Mouse (Mus musculus) A20 (cell line): Measurements from ENCODE around the gene Lrg1.

Experiments used
- DNase-seq: peaks from one replicate; pipeline ENCODE4 v3.0.0-alpha.2; 2011; ENCODE audit warnings: low read depth, low spot score

Lrg1 gene

GRCm38 (mm10) chr17:56136558-56136957 lies 14.8 kb upstream of the Lrg1 start:
- no peak for DNase-seq

DNA sequence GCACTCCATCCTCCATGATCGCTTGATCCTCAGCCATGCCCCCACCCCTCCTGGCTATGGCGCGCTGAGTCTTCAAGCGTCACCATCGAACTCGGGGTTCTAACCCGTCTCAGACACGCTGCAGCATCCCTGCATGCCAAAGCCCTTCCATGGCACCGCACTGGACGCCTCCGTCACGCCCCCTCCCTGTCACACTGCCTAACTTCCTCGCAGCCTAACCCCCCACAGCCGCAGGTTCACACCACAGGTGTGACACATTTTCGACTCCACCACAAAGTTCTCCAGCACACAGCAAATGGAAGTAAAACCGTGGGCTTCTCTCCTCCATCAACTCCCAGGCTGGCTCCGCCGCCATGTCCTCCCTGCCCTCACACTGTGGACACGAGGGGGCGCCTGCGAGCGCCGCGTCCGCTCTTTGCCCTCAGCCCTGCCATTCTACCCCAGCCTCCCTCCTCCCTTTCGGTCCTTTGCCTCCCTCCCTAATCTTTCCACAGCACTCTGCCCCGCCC lies 12.7 kb upstream of the Lrg1 start:
- DNase-seq = peak; percentile 80

GRCm38 (mm10) chr17:56133457-56134363 lies 11.9 kb upstream of the Lrg1 start:
- no peak for DNase-seq

DNA sequence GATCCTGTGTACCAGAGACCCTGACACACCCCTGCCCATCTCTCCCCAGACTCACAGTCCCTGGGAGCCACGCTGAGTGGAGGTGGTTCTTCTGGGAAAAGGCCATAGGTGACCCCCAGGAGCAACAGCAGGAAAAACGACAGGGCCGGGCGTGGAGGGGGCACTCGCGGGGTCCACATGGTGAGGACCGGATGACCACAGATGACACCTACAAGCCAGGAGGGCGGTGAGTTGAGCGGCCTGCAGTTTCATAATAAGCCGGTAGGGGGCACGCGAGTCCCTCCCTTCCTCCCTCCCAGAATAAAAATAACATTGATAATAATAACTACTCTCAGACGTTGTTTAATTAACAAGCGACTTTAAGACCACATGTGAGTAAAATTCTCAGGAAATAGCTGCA lies 10.9 kb upstream of the Lrg1 start:
- peak; percentile 77 for DNase-seq

GRCm38 (mm10) chr17:56131814-56132213 lies 10.0 kb upstream of the Lrg1 start:
- peak; percentile 78 for DNase-seq

- no peak for DNase-seq
Measured at GRCm38 (mm10) chr17:56131136-56131535, 9.3 kb upstream of the Lrg1 start.

DNA sequence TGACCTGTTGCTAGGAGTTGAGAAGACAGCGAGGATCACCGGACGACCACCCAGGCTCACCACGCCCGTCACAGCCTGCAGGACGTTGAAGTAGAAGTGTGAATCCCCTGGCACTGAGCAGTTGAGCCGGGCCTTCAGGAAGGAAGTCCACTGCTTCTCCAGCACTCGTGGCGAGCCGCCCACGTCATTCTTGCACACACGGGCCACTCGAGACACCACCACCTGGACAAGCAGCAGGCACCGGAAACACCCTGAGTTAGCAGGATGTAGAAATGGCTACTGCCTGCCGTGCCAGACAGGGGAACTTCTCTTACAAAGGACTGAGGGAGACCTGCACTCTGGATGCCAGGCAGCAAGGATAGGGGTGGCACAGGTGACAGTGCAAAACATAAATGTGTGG lies 6.4 kb upstream of the Lrg1 start:
- DNase-seq = no peak

DNA sequence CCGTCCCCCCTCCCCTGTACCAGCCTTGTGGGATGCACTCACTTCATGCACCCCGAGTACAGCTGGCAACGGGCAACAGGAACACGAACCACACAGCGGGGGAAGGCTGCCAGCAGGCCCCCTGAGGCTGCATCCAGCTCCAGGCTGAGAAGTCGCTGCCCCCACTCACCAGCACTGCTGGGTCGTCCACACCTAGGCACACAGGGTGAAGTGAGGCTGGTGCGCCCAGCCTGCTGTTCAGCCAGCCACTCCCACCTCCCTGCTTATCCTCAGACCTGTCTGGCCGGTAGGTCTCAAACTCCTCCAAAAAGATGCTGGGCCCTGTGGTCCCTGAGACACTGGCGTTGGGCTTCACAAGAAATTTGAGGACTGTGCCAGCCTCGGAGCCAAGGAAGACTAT lies 4.4 kb upstream of the Lrg1 start:
- no peak for DNase-seq

DNA sequence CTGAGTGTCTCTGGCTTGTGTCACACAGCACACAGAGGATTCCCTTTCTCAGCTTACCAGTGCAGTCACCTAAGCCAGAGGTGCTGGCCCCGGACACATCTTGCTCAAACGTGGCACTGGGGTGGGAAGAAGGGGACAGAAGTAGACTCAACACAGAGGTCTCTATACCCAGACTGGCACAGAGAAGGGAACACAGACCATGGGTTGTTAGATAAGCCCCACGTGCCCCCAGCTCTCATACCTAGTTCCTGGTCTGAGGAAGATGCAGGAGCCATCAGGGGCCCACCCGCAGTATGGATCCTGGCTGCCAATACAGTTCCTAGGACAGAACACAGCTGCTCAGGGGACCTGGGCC lies 3.5 kb upstream of the Lrg1 start:
- DNase-seq = no peak

DNA sequence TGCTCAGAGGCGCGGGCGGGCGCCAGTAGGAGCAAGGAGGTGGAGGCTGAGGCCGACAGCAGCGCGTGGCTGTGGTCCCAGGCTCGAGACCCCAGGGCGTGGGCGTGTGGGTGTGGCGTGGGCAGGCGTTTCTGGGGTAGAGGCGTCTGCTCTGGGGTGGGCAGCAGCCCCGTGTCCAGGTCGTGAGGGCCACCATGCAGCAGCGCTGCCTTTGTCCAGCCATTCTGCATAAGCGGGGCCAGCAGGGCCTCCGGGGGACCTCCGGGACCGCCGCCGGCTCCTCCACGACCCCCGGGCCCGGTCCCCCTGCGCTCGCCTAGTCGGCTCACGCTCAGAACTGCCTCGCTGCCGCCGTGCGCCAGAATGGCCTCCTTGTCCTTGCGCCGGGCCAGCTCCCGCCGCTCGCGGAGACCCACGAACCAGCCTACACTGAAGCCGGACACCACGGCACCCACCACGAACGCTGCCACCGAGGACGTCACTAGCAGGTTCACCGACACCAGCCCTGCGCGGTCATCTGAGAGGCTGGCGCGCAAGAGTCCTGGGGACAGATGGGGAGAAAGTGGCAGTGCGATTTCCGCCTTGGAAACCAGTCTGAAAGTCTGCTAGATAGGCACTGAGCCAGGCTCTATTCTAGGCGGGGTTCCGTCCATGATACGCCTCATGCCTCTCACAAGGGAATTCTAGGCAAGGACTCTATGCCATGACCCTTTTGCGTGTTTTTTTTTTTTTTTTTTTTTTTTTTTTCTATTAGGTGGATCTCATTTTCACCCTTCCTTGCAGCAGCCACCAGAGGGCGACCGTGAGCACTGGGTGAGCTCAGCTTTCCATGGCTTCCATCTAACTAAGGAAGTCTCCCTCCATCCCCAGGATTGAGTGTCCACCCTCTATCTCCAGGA lies 2.8 kb upstream of the Lrg1 start:
- DNase-seq = peak; percentile 49

DNA sequence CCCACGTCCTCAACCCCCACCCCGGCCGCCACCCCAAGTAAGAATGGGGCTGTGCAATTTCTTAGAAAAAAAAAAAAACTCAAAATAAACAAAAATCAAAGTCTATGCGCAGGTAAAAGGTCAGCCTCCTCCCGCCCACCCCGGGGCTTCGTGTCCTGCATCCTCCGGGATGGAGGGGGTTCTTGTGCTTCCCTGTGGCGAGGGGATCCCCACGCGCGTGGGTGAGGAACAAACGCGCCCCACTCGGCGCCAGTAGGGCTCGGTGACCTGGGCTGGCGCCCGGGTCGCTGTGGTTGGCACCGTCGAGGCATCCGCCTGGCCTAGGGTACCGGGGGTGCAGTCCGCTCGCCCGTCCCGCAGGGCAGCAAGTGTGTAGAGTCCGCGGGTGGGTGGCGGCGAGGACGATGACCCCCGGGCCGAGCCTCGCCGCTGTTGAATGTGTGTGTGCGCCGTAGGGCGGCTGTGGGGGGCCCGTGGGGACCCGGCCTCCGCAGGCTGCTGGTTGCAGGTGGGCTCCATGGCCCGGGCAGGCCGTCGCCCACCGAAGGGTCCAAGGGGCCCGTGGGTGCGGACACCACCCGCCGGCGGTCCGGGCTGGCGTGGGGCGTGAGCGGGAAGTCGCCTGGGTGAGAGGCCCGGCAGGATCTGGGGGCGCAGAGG lies 2.0 kb upstream of the Lrg1 start:
- DNase-seq = no peak

GRCm38 (mm10) chr17:56123161-56123560 lies 1.4 kb upstream of the Lrg1 start:
- DNase-seq = no peak

DNA sequence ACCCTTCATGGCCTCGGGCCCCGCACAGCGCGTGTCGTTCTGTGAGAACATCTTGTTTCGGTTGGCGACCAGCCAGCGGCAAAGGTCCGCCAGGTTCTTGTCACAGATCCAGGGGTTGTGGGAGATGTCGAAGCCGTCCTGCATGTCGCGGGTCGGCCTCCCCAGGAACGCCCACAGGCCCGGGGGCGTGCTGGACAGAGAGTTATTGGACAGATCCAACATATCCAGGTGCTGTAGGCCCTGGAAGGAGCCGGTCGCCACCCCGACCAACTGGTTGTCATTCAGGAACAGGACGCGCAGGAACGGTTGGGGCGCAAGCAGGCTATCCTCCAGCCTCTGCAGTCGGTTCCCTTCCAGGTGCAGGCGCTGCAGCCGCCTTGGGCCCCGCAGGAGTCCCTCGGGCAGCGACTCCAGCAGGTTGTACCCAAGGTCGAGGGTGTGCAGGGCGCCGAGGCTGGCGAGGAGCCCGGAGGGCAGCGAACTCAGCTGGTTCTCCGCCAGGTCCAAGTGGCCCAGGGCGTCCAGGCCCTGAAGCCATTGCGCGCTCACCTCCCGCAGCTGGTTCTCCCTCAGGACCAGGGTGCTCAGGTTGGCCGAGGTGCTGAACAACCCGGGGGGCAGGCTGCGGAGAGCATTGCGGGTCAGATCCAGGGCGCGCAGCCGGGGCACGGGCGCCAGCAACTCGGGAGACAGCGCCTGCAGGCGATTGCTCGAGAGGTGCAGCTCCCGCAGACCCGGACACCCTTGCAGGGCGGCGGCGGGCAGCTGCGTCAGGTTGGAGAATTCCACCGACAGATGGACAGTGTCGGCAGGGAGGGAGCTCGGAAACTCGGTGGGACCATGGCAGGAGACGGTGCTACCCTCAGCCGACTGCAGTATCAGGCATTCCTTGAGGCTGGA lies 1.6 kb downstream of the Lrg1 start:
- DNase-seq = no peak

GRCm38 (mm10) chr17:56119431-56119830 lies 2.4 kb downstream of the Lrg1 start:
- no peak for DNase-seq

DNA sequence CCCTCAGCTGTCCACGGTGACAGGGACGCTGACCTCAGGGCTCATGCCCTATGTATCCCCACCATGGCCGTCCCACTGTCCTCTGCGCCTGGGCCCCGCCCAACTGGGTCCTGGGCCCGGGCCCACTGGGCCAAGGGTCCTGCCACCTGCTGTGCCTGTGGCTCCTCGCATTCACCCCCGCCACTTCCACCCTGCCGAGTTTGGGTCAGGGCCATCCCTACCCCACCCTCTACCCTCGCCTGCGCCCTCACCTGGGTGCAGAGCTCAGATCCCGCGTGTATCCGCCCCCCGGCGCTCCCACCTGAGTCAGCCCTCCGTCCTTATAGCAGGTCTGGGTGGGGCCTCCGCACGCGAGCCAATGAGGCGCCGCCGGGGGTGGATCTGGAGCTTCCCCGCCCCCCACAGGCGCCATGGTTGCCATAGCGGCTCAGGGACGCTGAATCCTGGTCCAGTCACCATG lies 4.5 kb downstream of the Lrg1 start, which contains the start of gene Plin5:
Gene Plin5 (minus strand): TSS at position 346 of the 460 bp plus-strand sequence.
- DNase-seq = peak; percentile 44

- DNase-seq = no peak
Measured at GRCm38 (mm10) chr17:56116193-56116592, 5.6 kb downstream of the Lrg1 start.

- DNase-seq = no peak
Measured at GRCm38 (mm10) chr17:56112743-56113142, 9.1 kb downstream of the Lrg1 start.

DNA sequence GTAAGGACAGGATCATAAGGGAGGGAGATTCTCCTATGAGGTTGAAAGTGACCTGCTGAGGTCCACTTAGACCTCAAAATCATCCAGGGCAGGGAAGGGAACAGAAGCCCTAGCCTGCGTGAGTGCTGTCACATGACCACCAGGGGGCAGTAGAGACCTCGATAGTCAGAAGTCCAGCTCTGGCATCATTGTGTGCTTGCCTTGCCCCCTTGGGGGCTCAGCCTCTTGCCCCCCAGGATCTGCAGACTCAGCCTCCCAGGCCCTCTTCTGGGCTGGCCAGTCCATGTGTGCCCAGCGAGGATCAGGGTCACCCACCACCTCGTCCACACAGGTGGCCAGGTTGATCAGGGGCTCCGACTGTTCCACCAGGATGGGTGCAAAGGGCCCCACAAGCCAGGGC lies 9.9 kb downstream of the Lrg1 start:
- peak; percentile 73 for DNase-seq

- DNase-seq = no peak
Measured at GRCm38 (mm10) chr17:56111021-56111420, 10.8 kb downstream of the Lrg1 start.

GRCm38 (mm10) chr17:56110571-56110970 lies 11.2 kb downstream of the Lrg1 start:
- DNase-seq = no peak
